Mouse (Mus musculus) bone marrow, adult 2 months (tissue): ENCODE data around the gene Kdm4d.
"Not testable (repeated sequence)": the region's sequence is repeated elsewhere in the genome, so short reads cannot be mapped to it uniquely, and the experiment has no call there.

ENCODE experiments used
- CTCF ChIP-seq: fragments of 200-500 bp; IDR thresholded peaks from 2 replicates; pipeline ENCODE4 v1.5.1; 2011; ENCODE audit warnings: low read length, control low read depth; ENCODE audit not compliant: control insufficient read depth, insufficient read depth
- POLR2A ChIP-seq: fragments of 200-500 bp; IDR thresholded peaks from 2 replicates; pipeline ENCODE4 v1.6.1; 2011; ENCODE audit warnings: low read depth, mild to moderate bottlenecking, control low read depth, low read length, borderline replicate concordance; ENCODE audit not compliant: control insufficient read depth

DNA sequence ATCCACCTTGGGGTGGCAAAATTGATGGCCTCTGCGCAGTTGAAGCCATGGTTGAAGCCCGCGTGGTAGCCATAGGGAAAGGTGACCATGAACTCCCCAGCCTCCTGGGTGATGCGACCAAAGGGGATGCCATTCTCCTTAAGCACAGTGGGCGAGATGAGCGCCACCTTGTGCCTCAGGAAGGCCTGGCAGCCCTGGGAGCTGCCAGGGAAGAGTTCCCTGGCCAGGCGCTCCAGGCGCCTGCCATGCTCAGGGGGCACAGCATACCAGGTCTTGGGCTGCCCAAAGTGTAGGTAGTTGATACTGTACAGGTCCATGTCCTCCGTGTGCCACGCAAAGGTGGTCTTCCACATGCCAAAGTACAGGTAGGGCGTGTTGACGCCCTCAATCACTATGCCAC lies 36.6 kb downstream of the Kdm4d start:
- TF ChIP-seq CTCF, POLR2A: not testable (repeated sequence)
